Mouse (Mus musculus) intestine, postnatal 0 days (tissue): ENCODE measurements around the gene Slc35f3. TPM values are rescaled to one million over a fixed set of nuclear protein-coding genes. Genes with fewer than 3 reads are reported as not detected.

Source experiments
- ATAC-seq: fragments of 200-750 bp; cut with Nextera tagmentation; 2 replicates; pipeline ENCODE4 v1.8.0; 2017; ENCODE audit warnings: mild to moderate bottlenecking, moderate TSS enrichment, moderate library complexity
- H3K27ac ChIP-seq: fragments of 300-500 bp; sonication (generic); 2 replicates; pipeline ENCODE4 v1.5.1; 2014; ENCODE audit warnings: mild to moderate bottlenecking, low read depth, low read length, moderate library complexity
- H3K27me3 ChIP-seq: fragments of 300-500 bp; sonication (generic); replicated peaks from 2 replicates; pipeline ENCODE4 v1.6.1; 2014; ENCODE audit warnings: low read length, mixed read lengths; ENCODE audit not compliant: control insufficient read depth, insufficient read depth
- H3K36me3 ChIP-seq: fragments of 300-500 bp; sonication (generic); 2 replicates; pipeline ENCODE4 v1.6.1; 2014; ENCODE audit warnings: mild to moderate bottlenecking, moderate library complexity; ENCODE audit not compliant: control insufficient read depth, insufficient read depth
- H3K4me1 ChIP-seq: fragments of 300-500 bp; sonication (generic); replicated peaks from 2 replicates; pipeline ENCODE4 v1.6.1; 2014; ENCODE audit warnings: antibody characterized with exemption, low read length, mixed read lengths; ENCODE audit not compliant: control insufficient read depth, insufficient read depth
- H3K4me2 ChIP-seq: fragments of 300-500 bp; sonication (generic); replicated peaks from 2 replicates; pipeline ENCODE4 v1.6.1; 2014; ENCODE audit warnings: low read depth, mild to moderate bottlenecking, moderate library complexity
- H3K4me3 ChIP-seq: fragments of 300-500 bp; sonication (generic); 2 replicates; pipeline ENCODE4 v1.5.1; 2014; ENCODE audit warnings: low read depth, low read length
- H3K9ac ChIP-seq: fragments of 300-500 bp; sonication (generic); 2 replicates; pipeline ENCODE4 v1.6.1; 2014; ENCODE audit warnings: mild to moderate bottlenecking, low read depth, low read length
- H3K9me3 ChIP-seq: fragments of 300-500 bp; sonication (generic); 2 replicates; pipeline ENCODE4 v1.6.1; 2016; ENCODE audit warnings: mixed run types; ENCODE audit not compliant: control insufficient read depth
- CTCF ChIP-seq: sonication (generic); IDR thresholded peaks from 2 replicates; pipeline ENCODE4 v1.5.1; 2016; ENCODE audit warnings: low read depth, mild to moderate bottlenecking, control low read depth, antibody characterized with exemption, moderate library complexity
- WGBS: fragments of 180-500 bp; shearing (Covaris S2); extraction: QIAGEN DNeasy Blood & Tissue Kit; methylation state at CpG from one replicate; pipeline ENCODE4 v1.1.7; 2014; 5-methylcytosine and 5-hydroxymethylcytosine counted together
- polyA plus RNA-seq: library from polyadenylated mRNA; unstranded; fragments of >200 nt; fragmentation: Nextera tagmentation; extraction: Ambion mirVana; gene quantifications from 2 replicates; pipeline ENCODE4 v1.2.1, GENCODE M21; 2015

Slc35f3 gene
- polyA plus RNA-seq, 1 experiment from 2014 or later = 0.10 TPM

DNA sequence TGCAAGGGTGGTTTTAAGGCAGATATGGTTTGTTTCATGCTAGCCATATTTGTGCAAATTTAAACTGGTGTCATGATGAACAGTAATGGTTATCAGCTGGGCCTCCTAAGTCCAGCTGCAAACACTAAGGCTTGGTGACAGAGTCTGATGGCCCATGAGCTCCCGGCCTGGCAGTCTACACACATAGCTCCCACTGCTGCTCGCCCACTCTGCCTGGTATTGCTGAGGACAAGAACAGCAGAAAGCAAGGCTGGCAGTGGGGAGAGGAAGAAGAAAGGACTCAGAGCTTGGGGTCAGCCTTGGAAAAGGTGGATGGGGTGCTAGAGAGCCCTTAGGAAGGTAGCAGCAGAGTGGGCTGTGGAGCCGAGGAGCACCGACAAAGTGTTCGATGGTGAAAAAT, 131.3 kb downstream of the Slc35f3 start:
- Histone ChIP-seq H3K27ac (no peak overlapping the region), H3K4me1 (no peaks in the 10 kb centered on the region), H3K9me3 (no peaks in the 10 kb centered on the region), H3K4me2 (no peak overlapping the region), H3K9ac (no peak overlapping the region), H3K27me3 (no peaks in the 10 kb centered on the region), H3K4me3 (no peak overlapping the region), H3K36me3 (peaks cover 50% of the 10 kb centered on the region)
- no peak for TF ChIP-seq CTCF
- 94% methylated on average over 5 of the region's 5 CpGs for WGBS
- no peak for ATAC-seq

DNA sequence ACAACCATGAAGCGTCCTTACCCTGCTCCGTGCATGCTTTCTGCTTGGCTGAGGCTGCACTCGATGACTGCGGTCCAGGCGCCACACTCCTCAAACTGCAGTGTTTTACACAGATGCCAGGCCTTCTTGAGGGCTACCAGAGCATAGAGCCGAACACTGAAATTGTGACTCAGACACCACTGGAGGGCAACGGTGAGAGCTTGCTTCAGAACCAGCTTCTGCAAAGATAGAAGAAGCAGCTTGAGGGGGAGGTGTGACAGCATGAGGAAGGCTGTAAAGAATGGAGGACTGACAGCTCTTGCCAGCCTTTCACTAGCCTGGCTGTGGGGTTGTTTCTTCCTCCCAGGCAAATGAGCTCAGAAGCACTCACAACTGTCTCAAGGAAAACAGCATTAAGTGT, 135.5 kb downstream of the Slc35f3 start:
- Histone ChIP-seq H3K9me3 (no peaks in the 10 kb centered on the region), H3K9ac (no peak overlapping the region), H3K36me3 (peaks cover 48% of the 10 kb centered on the region), H3K4me2 (no peak overlapping the region), H3K27ac (no peak overlapping the region), H3K4me3 (no peak overlapping the region), H3K4me1 (no peaks in the 10 kb centered on the region), H3K27me3 (no peaks in the 10 kb centered on the region)
- peak; percentile 55 for TF ChIP-seq CTCF
- ATAC-seq = no peak
- 81% methylated on average over 7 of the region's 7 CpGs for WGBS

DNA sequence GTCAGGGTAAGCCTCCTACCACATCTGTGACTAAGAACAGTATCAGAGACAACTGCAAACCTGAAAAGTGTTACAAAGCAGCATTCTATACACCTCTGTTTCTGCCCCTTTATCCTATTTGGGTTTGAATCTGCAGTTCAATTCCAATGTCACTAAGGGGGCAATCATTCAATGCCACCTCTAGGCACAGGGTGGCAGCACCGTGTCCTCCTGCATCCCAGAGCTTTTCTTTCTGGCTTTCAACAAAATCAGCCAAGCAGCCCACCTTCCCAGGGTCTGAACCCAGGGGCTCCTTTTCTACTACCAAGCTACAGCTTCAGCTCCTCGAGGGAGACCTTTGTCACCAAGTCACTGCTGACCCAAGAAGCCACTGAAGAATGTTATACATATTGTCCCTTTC, 140.6 kb downstream of the Slc35f3 start:
- Histone ChIP-seq H3K4me3 (no peak overlapping the region), H3K9me3 (no peaks in the 10 kb centered on the region), H3K4me2 (no peak overlapping the region), H3K27ac (no peak overlapping the region), H3K27me3 (no peaks in the 10 kb centered on the region), H3K36me3 (peaks cover 57% of the 10 kb centered on the region), H3K4me1 (no peaks in the 10 kb centered on the region), H3K9ac (no peak overlapping the region)
- WGBS = 61% methylated on average over 2 of the region's 2 CpGs
- TF ChIP-seq CTCF = peak; percentile 48
- ATAC-seq = no peak

Other genes with a start within 250 kb of the Slc35f3 start
- 78.6 and 82.6 TPM in 2 replicates for gene Coa6, start 124.0 kb downstream of the Slc35f3 start, polyA plus RNA-seq
- gene Tarbp1, start 176.5 kb downstream of the Slc35f3 start, polyA plus RNA-seq = 0.99 and 1.2 TPM in 2 replicates